Mouse (Mus musculus) MEL (cell line): ENCODE data around the gene Tbc1d2.

Source experiments
- POLR2A ChIP-seq, 2 experiments: IDR thresholded peaks; 2 replicates each; pipeline ENCODE4 v1.6.1; 2011 to 2012; ENCODE audit warnings: low read length in 2 of 2, mild to moderate bottlenecking in 2 of 2, control low read depth in 1 of 2, improper control_type of control experiment in 1 of 2, low read depth in 1 of 2, moderate library complexity in 1 of 2; ENCODE audit not compliant: control insufficient read depth in 1 of 2, insufficient read depth in 1 of 2, poor library complexity in 1 of 2
- POLR2AphosphoS5 ChIP-seq: IDR thresholded peaks from 2 replicates; pipeline ENCODE4 v1.6.1; 2012; ENCODE audit warnings: low read depth, borderline replicate concordance, mild to moderate bottlenecking, inconsistent platforms, low read length, moderate library complexity, mixed read lengths

DNA sequence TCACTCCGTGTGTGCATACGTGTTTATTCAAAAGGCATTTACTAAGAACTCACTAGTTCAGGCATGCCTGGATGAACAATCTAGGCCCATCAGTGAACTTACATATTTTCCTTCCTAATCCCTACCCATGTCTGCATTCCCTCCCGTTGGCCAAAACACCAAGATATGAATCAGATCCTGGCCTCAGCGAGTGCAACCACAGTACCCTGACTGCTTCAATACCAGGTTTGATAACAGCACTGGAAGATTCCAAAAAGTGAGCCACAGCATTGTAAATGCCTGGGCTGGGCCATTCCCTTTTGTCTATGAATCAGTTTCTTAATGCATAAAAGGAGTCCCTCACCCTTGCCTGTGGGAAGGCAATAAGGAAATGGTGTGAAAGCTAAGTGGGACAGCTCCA lies 848 bp downstream of the Tbc1d2 start:
- TF ChIP-seq POLR2A (IDR thresholded peaks at IDR 0.05; ENCODE audit: control insufficient read depth in 1 of 2, insufficient read depth in 1 of 2, low read depth in 1 of 2, low read length in 2 of 2, poor library complexity in 1 of 2) (no peak), POLR2AphosphoS5 (no peak)
